Mouse (Mus musculus): ENCODE measurements around the gene Spcs2.

DNA sequence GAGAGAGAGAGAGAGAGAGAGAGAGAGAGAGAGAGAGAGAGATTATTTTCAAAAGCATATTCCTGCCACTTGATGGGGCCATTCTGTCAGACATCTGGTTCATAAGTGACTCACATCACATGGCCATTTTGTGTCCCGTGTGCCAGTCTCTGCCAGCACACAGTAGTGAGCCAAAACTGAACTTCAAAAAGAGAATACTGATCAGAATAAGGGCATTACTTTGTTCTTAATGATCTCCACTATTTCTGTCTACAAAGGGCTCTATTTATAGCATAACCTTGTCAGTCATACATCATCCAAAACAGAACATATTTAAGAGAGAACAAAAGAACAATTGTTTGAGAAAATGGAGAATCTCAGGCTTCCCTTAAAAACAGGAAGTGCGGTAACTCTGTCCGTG, 28.2 kb upstream of the Spcs2 start:
- TF ChIP-seq POLR2A (IDR thresholded peaks at IDR 0.05; ENCODE audit: borderline replicate concordance, insufficient read depth, low read length) (no peak), CTCF (IDR thresholded peaks at IDR 0.05; ENCODE audit: borderline replicate concordance, insufficient read depth, low read depth, low read length) (no peak)
